Mouse (Mus musculus) thymus, postnatal 10 days (tissue): ENCODE data around the gene Zic1.

Experiments
- DNase-seq, 2 experiments: peaks; one replicate each; pipeline ENCODE4 v3.0.0; 2021; ENCODE audit warnings: low spot score in 2 of 2

Zic1 gene

GRCm38 (mm10) chr9:91368946-91369292, 3.3 kb upstream of the Zic1 start:
- DNase-seq, result no peak

DNA sequence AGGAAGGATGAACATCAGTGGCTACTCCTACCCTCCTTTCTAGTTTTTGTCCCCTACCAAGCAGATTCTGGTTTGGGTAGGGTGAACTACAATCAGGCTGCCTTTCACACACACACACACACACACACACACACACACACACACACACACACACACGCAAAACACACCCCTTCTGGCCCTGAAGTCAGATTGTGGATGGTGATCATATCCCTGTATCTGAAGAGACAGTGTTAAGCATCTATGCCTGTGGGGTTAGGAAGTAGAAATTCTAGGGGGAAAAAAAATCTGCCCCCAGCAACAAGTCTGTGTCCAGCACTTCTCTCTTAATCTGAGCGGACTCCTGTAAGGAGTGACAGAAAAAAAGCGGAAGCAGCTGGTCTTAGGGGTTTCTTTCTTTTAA, 2.5 kb upstream of the Zic1 start:
- no peak for DNase-seq

DNA sequence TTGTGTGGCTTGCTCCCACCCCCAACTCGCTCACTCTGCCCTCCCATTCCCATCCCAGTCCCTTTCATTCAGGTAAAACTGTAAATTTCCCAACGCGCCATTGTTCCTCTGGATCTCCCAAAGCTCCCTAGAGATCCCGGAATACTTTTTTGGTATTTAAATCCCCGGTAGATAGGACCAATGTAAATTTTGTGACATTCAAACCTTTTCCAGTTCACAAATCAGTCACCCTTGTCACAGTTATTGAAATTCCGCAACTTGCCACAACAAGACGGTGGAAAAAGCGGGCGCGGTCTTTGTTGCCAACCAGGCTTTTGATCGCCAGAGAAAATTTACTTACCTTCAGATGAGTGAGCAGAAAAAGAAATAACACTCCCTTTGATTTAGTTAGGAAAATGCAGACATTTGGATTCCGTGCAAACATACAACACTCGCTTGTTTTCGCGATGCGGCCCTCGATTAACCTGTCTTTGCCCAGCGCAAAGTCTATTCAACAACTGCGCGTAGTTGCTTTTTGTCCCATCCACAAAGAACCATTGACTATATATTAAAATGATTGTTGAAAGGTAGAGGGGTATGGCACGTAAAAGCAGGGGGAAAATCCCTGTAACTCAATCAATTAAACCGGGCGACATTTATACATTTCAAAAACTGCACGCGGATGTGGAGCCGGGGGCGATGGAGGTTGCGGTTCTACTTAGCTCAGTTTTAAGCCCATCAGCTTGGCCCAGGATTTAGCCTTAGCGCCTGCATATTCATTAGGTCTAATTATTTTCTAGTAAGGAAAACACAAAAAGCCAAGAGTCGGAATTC, 1.6 kb upstream of the Zic1 start:
- DNase-seq, result no peak

- DNase-seq, result no peak
Observed at GRCm38 (mm10) chr9:91366226-91366998, 802 bp upstream of the Zic1 start.

GRCm38 (mm10) chr9:91364971-91365501, 574 bp downstream of the Zic1 start:
- no peak for DNase-seq

GRCm38 (mm10) chr9:91364127-91364970, 1.3 kb downstream of the Zic1 start:
- no peak for DNase-seq

GRCm38 (mm10) chr9:91363814-91364126, 1.8 kb downstream of the Zic1 start:
- no peak for DNase-seq

GRCm38 (mm10) chr9:91363011-91363730, 2.4 kb downstream of the Zic1 start:
- DNase-seq, result no peak

GRCm38 (mm10) chr9:91361856-91362601, 3.6 kb downstream of the Zic1 start, which contains the start of gene Zic4:
Zic4 (plus strand) TSS chr9:91362413.
- no peak for DNase-seq

- DNase-seq, result no peak
Observed at GRCm38 (mm10) chr9:91361033-91361855, 4.4 kb downstream of the Zic1 start.

DNA sequence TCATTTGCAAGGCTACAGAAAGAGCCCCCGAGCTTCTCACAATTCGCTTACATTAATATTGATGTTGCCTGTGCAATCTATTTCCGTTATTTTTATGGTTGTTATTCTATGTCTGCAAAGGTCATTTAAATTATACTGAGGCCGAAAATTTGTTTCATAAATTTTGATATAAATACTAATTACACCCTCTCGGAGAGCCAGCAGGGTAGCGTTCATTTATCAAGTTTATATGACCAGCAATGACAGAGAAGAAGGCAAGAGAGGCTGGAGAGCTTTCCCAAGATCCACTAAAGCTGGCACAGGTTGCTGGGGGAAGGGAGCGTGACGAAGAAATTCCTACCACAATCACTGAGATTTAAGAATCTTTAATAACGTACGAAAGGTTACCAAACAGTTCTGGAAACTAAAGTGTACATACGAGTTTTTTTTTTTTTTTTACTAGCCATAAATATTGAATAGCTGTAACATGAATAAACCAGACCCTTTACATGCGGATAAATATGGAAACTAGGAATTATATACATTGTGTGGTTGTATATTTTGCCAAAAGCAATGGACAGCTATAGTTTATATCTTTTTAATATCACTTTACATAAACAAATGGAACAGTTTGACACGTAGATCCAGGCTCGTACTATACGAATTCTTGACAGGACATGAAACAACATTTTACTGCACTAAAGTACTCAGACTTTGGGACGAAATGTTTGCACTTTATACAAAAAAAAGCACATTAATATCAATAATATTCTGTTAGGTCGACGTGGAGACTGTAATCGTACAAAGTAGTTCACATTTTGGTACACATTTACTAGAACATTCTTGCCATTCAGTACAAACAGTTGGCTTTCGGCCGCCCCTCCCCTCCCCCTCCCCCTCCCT, 5.2 kb downstream of the Zic1 start:
- DNase-seq, result no peak

DNA sequence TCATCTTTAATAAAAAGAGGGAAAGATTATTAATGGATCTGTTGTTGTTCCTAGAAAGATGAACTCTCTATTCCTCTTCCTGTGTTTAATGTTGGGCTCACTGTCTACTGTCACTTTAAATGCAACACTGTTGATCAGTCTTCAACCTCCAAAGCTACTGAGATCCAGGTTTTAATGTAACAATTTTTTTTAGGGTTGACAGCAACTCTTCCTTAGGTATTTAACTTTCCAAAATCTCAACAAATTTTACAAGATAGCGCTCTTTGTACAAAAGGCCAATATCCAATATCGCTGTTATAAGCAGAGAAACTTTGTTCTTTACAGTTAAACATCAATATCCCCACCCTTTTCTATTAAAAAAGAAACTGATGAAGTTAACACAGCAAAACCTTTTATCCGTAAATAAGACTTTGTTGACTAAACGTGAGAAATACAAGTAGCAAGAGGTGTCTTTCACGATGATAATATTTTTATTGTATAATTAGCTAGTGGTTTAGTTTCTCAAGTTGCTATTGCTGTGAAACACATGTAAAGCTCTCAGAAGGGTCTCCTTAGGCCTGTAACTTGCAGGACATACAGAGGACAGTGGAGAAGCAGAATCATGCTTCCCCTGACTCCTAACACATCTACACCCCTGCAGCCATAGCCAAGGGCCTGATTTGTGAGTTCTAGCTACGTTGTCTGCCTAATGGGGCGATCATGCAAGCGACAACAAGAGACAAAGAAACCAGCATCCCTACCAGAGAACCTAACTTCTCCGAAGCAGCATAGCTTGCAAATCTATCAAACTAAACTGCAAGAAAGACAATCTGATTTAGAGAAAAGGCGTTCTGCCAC, 6.5 kb downstream of the Zic1 start:
- DNase-seq, result no peak

GRCm38 (mm10) chr9:91357321-91357720, 8.3 kb downstream of the Zic1 start:
- no peak for DNase-seq

GRCm38 (mm10) chr9:91356353-91356740, 9.3 kb downstream of the Zic1 start:
- no peak for DNase-seq

- DNase-seq, result no peak
Observed at GRCm38 (mm10) chr9:91355629-91356352, 9.8 kb downstream of the Zic1 start.

DNA sequence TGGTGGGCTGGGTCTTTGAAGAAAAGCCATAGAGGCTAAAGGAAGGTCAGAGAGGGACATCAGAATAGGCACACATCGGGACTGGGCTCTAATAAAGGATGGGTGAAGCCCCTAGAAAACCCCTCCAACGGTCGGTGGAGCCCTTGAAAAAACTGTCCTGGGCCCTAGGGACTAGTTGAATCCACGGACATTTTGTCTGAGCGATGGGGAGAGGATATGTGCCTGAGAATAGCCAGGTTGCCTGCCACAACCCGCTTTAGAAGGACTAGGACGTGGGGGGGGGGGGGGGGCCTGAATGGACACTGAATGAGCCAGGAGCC, 10.4 kb downstream of the Zic1 start:
- no peak for DNase-seq
